ENCODE assay signal across 8 mouse cellular contexts in genomic region chr17:65771951-65772934, GRCm38 (mm10). TPM values are rescaled to one million over a fixed set of nuclear protein-coding genes. Genes with fewer than 3 reads are reported as not detected.
DNase-seq lines count a peak whose midpoint lies in the region; ATAC-seq lines count a peak whose summit lies in the region.

Gene Rab31 (minus strand): TSS chr17:65772752.

- H3K9me3 ChIP-seq in embryonic facial prominence, embryonic 11.5 days (replicated peaks; ENCODE audit: control insufficient read depth, low read length), result no peaks in the 10 kb centered on the region
- H3K9me3 ChIP-seq in intestine, embryonic 15.5 days, result no peaks in the 10 kb centered on the region

- H3K9ac ChIP-seq in embryonic facial prominence, embryonic 11.5 days (replicated peaks; ENCODE audit: low read length), result peak within 1 kb of the TSS; percentile 87
- H3K9ac ChIP-seq in intestine, embryonic 15.5 days, result peak within 1 kb of the TSS; percentile 77

- peaks cover 4% of the 10 kb centered on the region; the same call in 1 of the 2 replicates for H3K4me1 ChIP-seq in embryonic facial prominence, embryonic 11.5 days (ENCODE audit: control insufficient read depth, insufficient read depth, low read length)
- peaks cover 24% of the 10 kb centered on the region for H3K4me1 ChIP-seq in intestine, embryonic 15.5 days (replicated peaks)

- WGBS in embryonic facial prominence, embryonic 11.5 days, result 0% methylated on average over 71 of the region's 75 CpGs
- under 1% methylated on average over 75 of the region's 75 CpGs for WGBS in intestine, embryonic 15.5 days

- DNase-seq in layer of hippocampus, adult 11-12 months (ENCODE audit: low spot score), result peak; percentile 82
- DNase-seq in layer of hippocampus, adult 9-10 months (ENCODE audit: low spot score), result no peak
- DNase-seq in embryonic facial prominence, embryonic 11.5 days (ENCODE audit: low spot score), result peak; percentile 75
- no peak for DNase-seq in gonadal fat pad, adult 2 months (ENCODE audit: low read depth)
- DNase-seq in left cerebral cortex, postnatal 25 days (ENCODE audit: low spot score in 2 of 2), result peak; percentile 85 to 87
- peak; percentile 87 for DNase-seq in right cerebral cortex, postnatal 25 days

- intact Hi-C loops in left cerebral cortex, postnatal 25 days (cut with DNase I), result loop anchor here (1.0 kb wide), 1 partner anchor 66 kb away; no protein-coding TSS in a partner anchor

- H3K27me3 ChIP-seq in embryonic facial prominence, embryonic 11.5 days (ENCODE audit: control insufficient read depth, insufficient read depth, low read length), result no peaks in the 10 kb centered on the region
- H3K27me3 ChIP-seq in intestine, embryonic 15.5 days (replicated peaks), result no peaks in the 10 kb centered on the region

- no peaks in the 10 kb centered on the region for H3K36me3 ChIP-seq in embryonic facial prominence, embryonic 11.5 days (replicated peaks; ENCODE audit: control insufficient read depth, insufficient read depth, low read depth, low read length)
- H3K36me3 ChIP-seq in intestine, embryonic 15.5 days, result no peaks in the 10 kb centered on the region

- peak within 1 kb of the TSS; percentile 88 for H3K4me2 ChIP-seq in embryonic facial prominence, embryonic 11.5 days (ENCODE audit: low read depth, low read length)
- peak within 1 kb of the TSS; percentile 94 for H3K4me2 ChIP-seq in intestine, embryonic 15.5 days (replicated peaks)

- ATAC-seq in embryonic facial prominence, embryonic 11.5 days (replicated peaks; ENCODE audit: insufficient number of reproducible peaks, low FRiP score, low TSS enrichment, low read depth), result peak; percentile 83
- peak; percentile 79 for ATAC-seq in intestine, embryonic 15.5 days
- ATAC-seq in megakaryocyte progenitor cell, adult 5-6 weeks (replicated peaks; ENCODE audit: poor library complexity), result peak; percentile 16; the same call in 1 of the 2 replicates

- 0 out of 2 replicates have a peak within 1 kb of the TSS, but pooled peaks have one; percentile 28 for H3K27ac ChIP-seq in embryonic facial prominence, embryonic 11.5 days (replicated peaks; ENCODE audit: low read depth, low read length)
- peak within 1 kb of the TSS; percentile 62 for H3K27ac ChIP-seq in intestine, embryonic 15.5 days

- peak within 1 kb of the TSS; percentile 69 for H3K4me3 ChIP-seq in embryonic facial prominence, embryonic 11.5 days (ENCODE audit: low read depth, low read length)
- peak within 1 kb of the TSS; percentile 63 for H3K4me3 ChIP-seq in intestine, embryonic 15.5 days (replicated peaks)

RNA-seq across cellular contexts. Expression of gene Rab31, which starts in this region (rescaled TPM):
- 70.8 and 80.5 TPM in 2 replicates for polyA plus RNA-seq in embryonic facial prominence, embryonic 11.5 days (2014; fragmentation: Nextera tagmentation; extraction: Ambion mirVana)
- polyA plus RNA-seq in gonadal fat pad, adult 2 months (2012; rRNA removed), result 15.9 and 19.4 TPM in 2 replicates
- 26.6 and 32.5 TPM in 2 replicates for polyA plus RNA-seq in intestine, embryonic 15.5 days (2015; fragmentation: Nextera tagmentation; extraction: Ambion mirVana)
- 10 to 100 TPM; 64.1 to 65.5 TPM for total RNA-seq in left cerebral cortex, postnatal 25 days (2021)
- 44.3 and 46.2 TPM in 2 replicates for total RNA-seq in megakaryocyte progenitor cell, adult 5-6 weeks (2015)
- total RNA-seq in megakaryocyte progenitor cell, adult 5-6 weeks (2017), result 73.3 and 75.1 TPM in 2 replicates

Comparison
In these comparisons a context has a peak if more than half of its experiments do, and no peak if none do; other contexts are left out.
1. DNase-seq: peak in layer of hippocampus, adult 11-12 months (single experiment), embryonic facial prominence, embryonic 11.5 days (single experiment), left cerebral cortex, postnatal 25 days (2 of 2) and right cerebral cortex, postnatal 25 days (single experiment); none in layer of hippocampus, adult 9-10 months (single experiment) and gonadal fat pad, adult 2 months (single experiment).
2. ATAC-seq: peak in every context shown above with its lines; median percentile 83 in embryonic facial prominence, embryonic 11.5 days; 79 in intestine, embryonic 15.5 days; 16 in megakaryocyte progenitor cell, adult 5-6 weeks.